Mouse (Mus musculus): ENCODE measurements around the gene Tmem221. TPM values are rescaled to one million over a fixed set of nuclear protein-coding genes. Genes with fewer than 3 reads are reported as not detected.

Tmem221 gene
- under 1 TPM; 0.31 to 0.36 TPM for total RNA-seq (2021)

- intact Hi-C loops (cut with DNase I): no loop called here
Measured at GRCm38 (mm10) chr8:71558071-71558957, at the start of gene Tmem221. Gene Tmem221 (minus strand): TSS chr8:71558871.

GRCm38 (mm10) chr8:71604021-71604420 is 45.4 kb upstream of the Tmem221 start:
- no peak for DNase-seq (ENCODE audit: low spot score)
- intact Hi-C loops (cut with DNase I): no loop called here

More at GRCm38 (mm10) chr8:71558071-71558957, at the start of gene Tmem221:
- DNase-seq (ENCODE audit: low spot score): no peak

- DNase-seq (ENCODE audit: low spot score): peak; percentile 61
- intact Hi-C loops (cut with DNase I): no loop called here
Measured at GRCm38 (mm10) chr8:71602666-71603334, 44.1 kb upstream of the Tmem221 start.

- no peak for DNase-seq (ENCODE audit: low spot score)
- intact Hi-C loops (cut with DNase I): no loop called here
Measured at GRCm38 (mm10) chr8:71601939-71602665, 43.4 kb upstream of the Tmem221 start.

- DNase-seq (ENCODE audit: low spot score): no peak
- intact Hi-C loops (cut with DNase I): loop anchor here (5.0 kb wide), 1 partner anchor 33 kb away; no protein-coding TSS in a partner anchor
Measured at GRCm38 (mm10) chr8:71598841-71599240, 40.2 kb upstream of the Tmem221 start.

- no peak for DNase-seq (ENCODE audit: low spot score)
- intact Hi-C loops (cut with DNase I): loop anchor here (5.0 kb wide), 1 partner anchor 34 kb away; no protein-coding TSS in a partner anchor
Measured at GRCm38 (mm10) chr8:71598375-71598774, 39.7 kb upstream of the Tmem221 start.

GRCm38 (mm10) chr8:71597451-71597850 is 38.8 kb upstream of the Tmem221 start, which contains the start of gene Fam129c:
Gene Fam129c (plus strand): TSS chr8:71597648.
- DNase-seq (ENCODE audit: low spot score): no peak
- intact Hi-C loops (cut with DNase I): loop anchor here (2.0 to 5.0 kb wide), 3 partner anchors 35 to 157 kb away; no protein-coding TSS in a partner anchor

GRCm38 (mm10) chr8:71596798-71597197 is 38.1 kb upstream of the Tmem221 start:
- intact Hi-C loops (cut with DNase I): loop anchor here (1.0 to 5.0 kb wide), 4 partner anchors 35 to 156 kb away; no protein-coding TSS in a partner anchor
- no peak for DNase-seq (ENCODE audit: low spot score)

GRCm38 (mm10) chr8:71596384-71596783 is 37.7 kb upstream of the Tmem221 start:
- intact Hi-C loops (cut with DNase I): loop anchor here (1.0 to 5.0 kb wide), 4 partner anchors 35 to 156 kb away; no protein-coding TSS in a partner anchor
- no peak for DNase-seq (ENCODE audit: low spot score)

GRCm38 (mm10) chr8:71595862-71596261 is 37.2 kb upstream of the Tmem221 start:
- intact Hi-C loops (cut with DNase I): loop anchor here (1.0 to 5.0 kb wide), 4 partner anchors 35 to 155 kb away; no protein-coding TSS in a partner anchor
- DNase-seq (ENCODE audit: low spot score): peak; percentile 68

GRCm38 (mm10) chr8:71594324-71594722 is 35.7 kb upstream of the Tmem221 start:
- DNase-seq (ENCODE audit: low spot score): no peak
- intact Hi-C loops (cut with DNase I): no loop called here

GRCm38 (mm10) chr8:71593556-71594323 is 35.1 kb upstream of the Tmem221 start:
- intact Hi-C loops (cut with DNase I): no loop called here
- no peak for DNase-seq (ENCODE audit: low spot score)

- peak; percentile 64 for DNase-seq (ENCODE audit: low spot score)
- intact Hi-C loops (cut with DNase I): no loop called here
Measured at GRCm38 (mm10) chr8:71592374-71593170, 33.9 kb upstream of the Tmem221 start.

- intact Hi-C loops (cut with DNase I): no loop called here
- peak; percentile 92 for DNase-seq (ENCODE audit: low spot score)
Measured at GRCm38 (mm10) chr8:71591471-71592373, 33.1 kb upstream of the Tmem221 start, which contains the start of gene Pgls. Gene Pgls (plus strand): TSS chr8:71592176.

GRCm38 (mm10) chr8:71591017-71591416 is 32.3 kb upstream of the Tmem221 start:
- intact Hi-C loops (cut with DNase I): no loop called here
- DNase-seq (ENCODE audit: low spot score): no peak

GRCm38 (mm10) chr8:71588762-71589161 is 30.1 kb upstream of the Tmem221 start:
- intact Hi-C loops (cut with DNase I): no loop called here
- DNase-seq (ENCODE audit: low spot score): no peak

GRCm38 (mm10) chr8:71586891-71587290 is 28.2 kb upstream of the Tmem221 start:
- no peak for DNase-seq (ENCODE audit: low spot score)
- intact Hi-C loops (cut with DNase I): loop anchor here (2.0 kb wide), 1 partner anchor 74 kb away; no protein-coding TSS in a partner anchor
